In genomic region chr11:59356874-59357289, GRCm38 (mm10) we compare ENCODE assay signal across 32 mouse cellular contexts. TPM values are rescaled to one million over a fixed set of nuclear protein-coding genes. Genes with fewer than 3 reads are reported as not detected.
A peak's percentile ranks its signal among the peaks of the same experiment; 100 is the strongest.
DNase-seq lines count a peak whose midpoint lies in the region; ATAC-seq and TF ChIP-seq lines count a peak whose summit lies in the region.
"Had no signal": no experiment of that assay in that cellular context is flagged by ENCODE, and none has a peak within 500 bp of the region (broad histone marks: within the 10 kb centered on the region; RNA-seq: fewer than 3 reads in every experiment).

No protein-coding gene starts in this region.

- H3K27ac ChIP-seq in hindbrain, embryonic 16.5 days (ENCODE audit: low read depth, low read length): no peak overlapping the region
- no peak overlapping the region for H3K27ac ChIP-seq in hindbrain, embryonic 11.5 days (ENCODE audit: low read depth, low read length)
- H3K27ac ChIP-seq in limb, embryonic 10.5 days: no peak overlapping the region
- H3K27ac ChIP-seq in limb, embryonic 14.5 days (replicated peaks; ENCODE audit: low read depth, low read length): no peak overlapping the region
- H3K27ac ChIP-seq: forebrain, embryonic 10.5 days; heart, adult 2 months; hindbrain, embryonic 15.5 days; intestine, embryonic 15.5 days; liver, embryonic 14.5 days; lung, embryonic 15.5 days; midbrain, embryonic 15.5 days; stomach, embryonic 15.5 days had no signal

- H3K36me3 ChIP-seq in hindbrain, embryonic 16.5 days (ENCODE audit: control insufficient read depth, insufficient read depth, low read length): no peaks in the 10 kb centered on the region
- H3K36me3 ChIP-seq in hindbrain, embryonic 11.5 days (ENCODE audit: control insufficient read depth, insufficient read depth, low read length): no peaks in the 10 kb centered on the region
- H3K36me3 ChIP-seq in limb, embryonic 10.5 days: no peaks in the 10 kb centered on the region
- H3K36me3 ChIP-seq in limb, embryonic 14.5 days (ENCODE audit: control insufficient read depth, insufficient read depth, low read length): no peaks in the 10 kb centered on the region
- H3K36me3 ChIP-seq: forebrain, embryonic 10.5 days; G1E; hindbrain, embryonic 15.5 days; intestine, embryonic 15.5 days; lung, embryonic 15.5 days; midbrain, embryonic 15.5 days; stomach, embryonic 15.5 days had no signal

- H3K4me3 ChIP-seq in hindbrain, embryonic 16.5 days (ENCODE audit: low read length): no peak overlapping the region
- no peak overlapping the region for H3K4me3 ChIP-seq in hindbrain, embryonic 11.5 days (ENCODE audit: low read depth, low read length)
- no peak overlapping the region for H3K4me3 ChIP-seq in limb, embryonic 10.5 days
- H3K4me3 ChIP-seq in limb, embryonic 14.5 days (replicated peaks; ENCODE audit: low read length): no peak overlapping the region
- H3K4me3 ChIP-seq: forebrain, embryonic 10.5 days; heart, adult 2 months; hindbrain, embryonic 15.5 days; intestine, embryonic 15.5 days; lung, embryonic 15.5 days; midbrain, embryonic 15.5 days; stomach, embryonic 15.5 days had no signal

- no peaks in the 10 kb centered on the region for H3K4me1 ChIP-seq in hindbrain, embryonic 16.5 days (ENCODE audit: control insufficient read depth, insufficient read depth, low read depth, low read length)
- H3K4me1 ChIP-seq in hindbrain, embryonic 11.5 days (replicated peaks; ENCODE audit: control insufficient read depth, insufficient read depth, low read length): no peaks in the 10 kb centered on the region
- peaks cover 16% of the 10 kb centered on the region for H3K4me1 ChIP-seq in limb, embryonic 10.5 days
- H3K4me1 ChIP-seq in limb, embryonic 14.5 days (ENCODE audit: control insufficient read depth, insufficient read depth, low read length): peaks cover 14% of the 10 kb centered on the region
- H3K4me1 ChIP-seq: forebrain, embryonic 10.5 days; hindbrain, embryonic 15.5 days; lung, embryonic 15.5 days; midbrain, embryonic 15.5 days; stomach, embryonic 15.5 days had no signal

- H3K9ac ChIP-seq in hindbrain, embryonic 16.5 days (ENCODE audit: low read depth, low read length): 0 out of 2 replicates have a peak overlapping the region, but pooled peaks have one; percentile 31
- H3K9ac ChIP-seq in hindbrain, embryonic 11.5 days (ENCODE audit: low read depth, low read length): no peak overlapping the region
- no peak overlapping the region for H3K9ac ChIP-seq in limb, embryonic 14.5 days (ENCODE audit: low read depth, low read length, severe bottlenecking)
- H3K9ac ChIP-seq: hindbrain, embryonic 15.5 days; intestine, embryonic 15.5 days; liver, embryonic 14.5 days; lung, embryonic 15.5 days; midbrain, embryonic 15.5 days; stomach, embryonic 15.5 days had no signal

- no peak overlapping the region for H3K4me2 ChIP-seq in hindbrain, embryonic 16.5 days (ENCODE audit: low read length)
- no peak overlapping the region for H3K4me2 ChIP-seq in hindbrain, embryonic 11.5 days (replicated peaks; ENCODE audit: low read depth, low read length)
- no peak overlapping the region for H3K4me2 ChIP-seq in limb, embryonic 14.5 days (replicated peaks; ENCODE audit: low read depth, low read length, severe bottlenecking)
- H3K4me2 ChIP-seq: hindbrain, embryonic 15.5 days; intestine, embryonic 15.5 days; lung, embryonic 15.5 days; midbrain, embryonic 15.5 days; stomach, embryonic 15.5 days had no signal

- no peak for ATAC-seq in hindbrain, embryonic 16.5 days
- ATAC-seq in hindbrain, embryonic 11.5 days (ENCODE audit: low FRiP score): no peak
- ATAC-seq in limb, embryonic 14.5 days (ENCODE audit: low FRiP score, low read depth): peak; percentile 69
- ATAC-seq: forebrain, embryonic 16.5 days; intestine, embryonic 15.5 days; midbrain, embryonic 15.5 days had no signal

- TF ChIP-seq POLR2A in limb, embryonic 14.5 days (IDR thresholded peaks at IDR 0.05; ENCODE audit: borderline replicate concordance, extremely low read depth, insufficient read depth, insufficient read length): no peak

- H3K27me3 ChIP-seq in hindbrain, embryonic 16.5 days (replicated peaks; ENCODE audit: control insufficient read depth, insufficient read depth, low read length): no peaks in the 10 kb centered on the region
- H3K27me3 ChIP-seq in hindbrain, embryonic 11.5 days (ENCODE audit: control insufficient read depth, insufficient read depth, low read length): no peaks in the 10 kb centered on the region
- H3K27me3 ChIP-seq in limb, embryonic 10.5 days (ENCODE audit: low read depth, poor library complexity, severe bottlenecking): no peaks in the 10 kb centered on the region; the same call in none of the 2 replicates
- no peaks in the 10 kb centered on the region for H3K27me3 ChIP-seq in limb, embryonic 14.5 days (ENCODE audit: control insufficient read depth, insufficient read depth, low read length)
- H3K27me3 ChIP-seq: hindbrain, embryonic 15.5 days; intestine, embryonic 15.5 days; lung, embryonic 15.5 days; midbrain, embryonic 15.5 days; stomach, embryonic 15.5 days had no signal

- no peak for DNase-seq in hindbrain, embryonic 11.5 days (ENCODE audit: low spot score)
- peak; percentile 45 for DNase-seq in lung, postnatal 10 days
- no peak for DNase-seq in lung, adult 18-20 months
- DNase-seq in limb, embryonic 10.5 days (ENCODE audit: low spot score): peak; percentile 51
- peak; percentile 47 for DNase-seq in limb, embryonic 14.5 days (ENCODE audit: low spot score)
- no peak for DNase-seq in natural killer cell, adult 2 months (ENCODE audit: low spot score in 2 of 2)
- DNase-seq in cerebellum, postnatal 10 days: no peak
- DNase-seq: adrenal gland, adult 2 months; B cell, adult 2 months; cerebellum, adult 11 months; cerebellum, postnatal 14 days; gastrocnemius, postnatal 36 days; heart, adult 2 months; heart, postnatal 36 days; kidney, postnatal 25 days; layer of hippocampus, adult 9-11 months; right cerebral cortex, adult 18-20 months; right cerebral cortex, postnatal 4 days had no signal

- H3K9me3 ChIP-seq in hindbrain, embryonic 16.5 days (ENCODE audit: control insufficient read depth, low read length): no peaks in the 10 kb centered on the region
- no peaks in the 10 kb centered on the region for H3K9me3 ChIP-seq in hindbrain, embryonic 11.5 days (ENCODE audit: control insufficient read depth, low read length)
- H3K9me3 ChIP-seq in limb, embryonic 10.5 days (replicated peaks): no peaks in the 10 kb centered on the region
- H3K9me3 ChIP-seq in limb, embryonic 14.5 days (ENCODE audit: control insufficient read depth, low read length): no peaks in the 10 kb centered on the region
- H3K9me3 ChIP-seq: forebrain, embryonic 10.5 days; G1E; hindbrain, embryonic 15.5 days; intestine, embryonic 15.5 days; lung, embryonic 15.5 days; midbrain, embryonic 15.5 days; stomach, embryonic 15.5 days had no signal

- WGBS in hindbrain, embryonic 16.5 days: 64% methylated on average over 11 of the region's 11 CpGs
- 59% methylated on average over 11 of the region's 11 CpGs for WGBS in hindbrain, embryonic 11.5 days
- 36% methylated on average over 11 of the region's 11 CpGs for WGBS in limb, embryonic 10.5 days
- WGBS in limb, embryonic 14.5 days: 13% methylated on average over 11 of the region's 11 CpGs

RNA-seq across cellular contexts. Expression of gene Prss38, which starts 18.6 kb away (rescaled TPM):
- polyA plus RNA-seq in hindbrain, embryonic 16.5 days (2015; fragmentation: Nextera tagmentation; extraction: Ambion mirVana): not detected in 2 replicates
- polyA plus RNA-seq in hindbrain, embryonic 11.5 days (2014; fragmentation: Nextera tagmentation; extraction: Ambion mirVana): not detected in 2 replicates
- not detected in 2 replicates for polyA plus RNA-seq in limb, embryonic 10.5 days (2016; fragmentation: Nextera tagmentation; extraction: Ambion mirVana)
- 0.13 and 0.33 TPM in 2 replicates for polyA plus RNA-seq in limb, embryonic 14.5 days (2012; rRNA removed)
- polyA plus RNA-seq in limb, embryonic 14.5 days (2014; fragmentation: Nextera tagmentation; extraction: Ambion mirVana): not detected in 2 replicates
- polyA plus RNA-seq: adrenal gland, adult 2 months; embryonic facial prominence, embryonic 11.5 days; forebrain, embryonic 10.5 days; forebrain, embryonic 16.5 days; G1E; heart, adult 2 months; heart, embryonic 14.5 days; hindbrain, embryonic 15.5 days; intestine, embryonic 15.5 days; liver, embryonic 14.5 days; lung, embryonic 15.5 days; neural tube, embryonic 14.5 days; stomach, embryonic 15.5 days; thymus, postnatal 0 days had no signal

RNA-seq across cellular contexts. Expression of gene Wnt9a, which starts 50.2 kb away (rescaled TPM):
- 3.1 and 3.5 TPM in 2 replicates for polyA plus RNA-seq in hindbrain, embryonic 16.5 days (2015; fragmentation: Nextera tagmentation; extraction: Ambion mirVana)
- polyA plus RNA-seq in hindbrain, embryonic 11.5 days (2014; fragmentation: Nextera tagmentation; extraction: Ambion mirVana): 2.7 and 3.8 TPM in 2 replicates
- polyA plus RNA-seq in limb, embryonic 10.5 days (2016; fragmentation: Nextera tagmentation; extraction: Ambion mirVana): 1.2 and 1.8 TPM in 2 replicates
- polyA plus RNA-seq in limb, embryonic 14.5 days (2012; rRNA removed): 11.8 and 15.0 TPM in 2 replicates
- polyA plus RNA-seq in limb, embryonic 14.5 days (2014; fragmentation: Nextera tagmentation; extraction: Ambion mirVana): 6.2 and 6.8 TPM in 2 replicates
- polyA plus RNA-seq: G1E had no signal

Comparison
In these comparisons a context has a peak if more than half of its experiments do, and no peak if none do; other contexts are left out.
1. DNase-seq: peak in lung, postnatal 10 days (single experiment), limb, embryonic 10.5 days (single experiment) and limb, embryonic 14.5 days (single experiment); none in hindbrain, embryonic 11.5 days (single experiment), lung, adult 18-20 months (0 of 2), natural killer cell, adult 2 months (0 of 2) and cerebellum, postnatal 10 days (0 of 2).